Mouse (Mus musculus) gastrocnemius, postnatal 25 days (tissue): ENCODE results near the gene Krt1. TPM values are rescaled to one million over a fixed set of nuclear protein-coding genes. Genes with fewer than 3 reads are reported as not detected.

ENCODE experiments used
- DNase-seq: peaks from one replicate; pipeline ENCODE4 v3.0.0; 2022
- long read RNA-seq, 2 experiments: library from polyadenylated mRNA; stranded (forward); transcript quantifications; one replicate each; pipeline ENCODE4 v2.0.0; 2021
- total RNA-seq, 2 experiments: library from RNA; stranded (reverse); gene quantifications; 1 replicate in 1 of 2; 2 replicates in 1 of 2; pipeline ENCODE4 v1.2.3; 2021

Krt1 gene
- not detected for total RNA-seq
- long read RNA-seq, experiment 1: 0 reads
- long read RNA-seq, experiment 2: 0 reads

- DNase-seq: no peak
These were observed at the start of gene Krt1 for GRCm38 (mm10) chr15:101850694-101851093. Krt1 (minus strand) TSS chr15:101850794.

GRCm38 (mm10) chr15:101895216-101895615, 44.6 kb upstream of the Krt1 start:
- no peak for DNase-seq

- no peak for DNase-seq
These were observed 42.2 kb upstream of the Krt1 start, which contains the start of gene Krt76 for GRCm38 (mm10) chr15:101892820-101893219. Krt76 (minus strand) TSS chr15:101892920.

- no peak for DNase-seq
These were observed 29.2 kb upstream of the Krt1 start for GRCm38 (mm10) chr15:101879776-101880175.

GRCm38 (mm10) chr15:101878041-101878440, 27.4 kb upstream of the Krt1 start:
- no peak for DNase-seq

GRCm38 (mm10) chr15:101874383-101874782, 23.8 kb upstream of the Krt1 start:
- DNase-seq: no peak

GRCm38 (mm10) chr15:101873231-101873630, 22.6 kb upstream of the Krt1 start:
- no peak for DNase-seq

- DNase-seq: no peak
These were observed 18.8 kb upstream of the Krt1 start, which contains the start of gene Krt77 for GRCm38 (mm10) chr15:101869431-101869830. Krt77 (minus strand) TSS chr15:101869705.

GRCm38 (mm10) chr15:101866754-101867153, 16.2 kb upstream of the Krt1 start:
- DNase-seq: no peak

GRCm38 (mm10) chr15:101860421-101861130, 10.0 kb upstream of the Krt1 start:
- DNase-seq: no peak

GRCm38 (mm10) chr15:101859735-101860170, 9.2 kb upstream of the Krt1 start:
- no peak for DNase-seq

- DNase-seq: no peak
These were observed 8.3 kb upstream of the Krt1 start for GRCm38 (mm10) chr15:101858673-101859425.

GRCm38 (mm10) chr15:101856696-101857095, 6.1 kb upstream of the Krt1 start:
- DNase-seq: no peak

- DNase-seq: no peak
These were observed 5.1 kb upstream of the Krt1 start for GRCm38 (mm10) chr15:101855732-101856131.

- no peak for DNase-seq
These were observed 3.7 kb upstream of the Krt1 start for GRCm38 (mm10) chr15:101854294-101854693.

GRCm38 (mm10) chr15:101852571-101852970, 2.0 kb upstream of the Krt1 start:
- no peak for DNase-seq

- no peak for DNase-seq
These were observed 4.6 kb downstream of the Krt1 start for GRCm38 (mm10) chr15:101845971-101846403.

- DNase-seq: no peak
These were observed 7.4 kb downstream of the Krt1 start for GRCm38 (mm10) chr15:101843192-101843591.

GRCm38 (mm10) chr15:101834784-101835328, 15.7 kb downstream of the Krt1 start:
- no peak for DNase-seq

- DNase-seq: no peak
These were observed 17.5 kb downstream of the Krt1 start for GRCm38 (mm10) chr15:101833131-101833530.

- DNase-seq: no peak
These were observed 21.2 kb downstream of the Krt1 start for GRCm38 (mm10) chr15:101829441-101829840.

GRCm38 (mm10) chr15:101821786-101822185, 28.8 kb downstream of the Krt1 start:
- DNase-seq: no peak

GRCm38 (mm10) chr15:101817875-101818274, 32.7 kb downstream of the Krt1 start, which contains the start of gene Krt2:
Krt2 (minus strand) TSS chr15:101818169.
- no peak for DNase-seq
